Comparison of ENCODE assay signal across 12 mouse cellular contexts in the genomic region with DNA sequence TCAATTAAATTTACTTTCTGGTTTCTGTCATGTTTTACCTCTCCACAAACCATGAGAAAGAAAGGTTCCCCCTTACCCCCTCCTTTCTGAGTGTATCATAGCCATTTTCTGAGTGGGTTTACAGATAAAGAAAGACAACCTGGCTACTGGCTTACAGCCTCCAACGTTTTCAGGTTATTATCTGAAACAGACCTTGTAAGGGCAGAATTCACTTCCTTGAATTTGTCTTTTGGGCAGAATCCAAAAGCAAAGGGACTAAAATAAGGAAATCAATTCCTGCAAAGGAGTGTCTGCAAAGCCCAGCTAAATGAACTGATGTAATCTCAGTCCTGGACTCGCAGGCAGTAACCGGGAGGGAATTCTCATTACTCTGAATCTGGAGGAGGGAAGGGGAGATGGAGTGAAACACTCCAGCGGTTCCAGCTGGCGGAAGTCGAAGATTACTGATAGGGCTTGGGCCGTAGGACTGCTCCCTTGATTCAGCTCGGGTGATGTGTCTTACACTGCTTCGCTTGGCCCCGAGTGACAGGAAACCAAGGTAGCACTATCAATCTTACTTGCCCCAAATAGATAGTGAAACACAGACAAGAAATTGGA.
DNase-seq lines count a peak whose midpoint lies in the region; ATAC-seq and TF ChIP-seq lines count a peak whose summit lies in the region.
"Had no signal": no experiment of that assay in that cellular context is flagged by ENCODE, and none has a peak within 500 bp of the region (broad histone marks: within the 10 kb centered on the region; RNA-seq: fewer than 3 reads in every experiment).

No protein-coding gene starts in this region.

- H3K27ac ChIP-seq in kidney, adult 2 months (ENCODE audit: insufficient read depth, low read depth, low read length), result no peak overlapping the region
- H3K27ac ChIP-seq in heart, adult 2 months, result no peak overlapping the region
- H3K27ac ChIP-seq in hindbrain, embryonic 15.5 days (replicated peaks), result peak overlapping the region; percentile 57
- H3K27ac ChIP-seq in forebrain, embryonic 15.5 days (replicated peaks), result no peak overlapping the region
- H3K27ac ChIP-seq: liver, embryonic 14.5 days had no signal

- 15% methylated on average over 10 of the region's 10 CpGs for WGBS in kidney, adult 2 months
- WGBS in heart, adult 2 months, result 26% methylated on average over 10 of the region's 10 CpGs
- 54% methylated on average over 10 of the region's 10 CpGs for WGBS in hindbrain, embryonic 15.5 days
- WGBS in forebrain, embryonic 15.5 days, result 81% methylated on average over 10 of the region's 10 CpGs

- no peak overlapping the region for H3K9ac ChIP-seq in heart, adult 2 months (ENCODE audit: low read depth, low read length)
- H3K9ac ChIP-seq in hindbrain, embryonic 15.5 days, result no peak overlapping the region
- H3K9ac ChIP-seq in forebrain, embryonic 15.5 days (replicated peaks), result no peak overlapping the region
- H3K9ac ChIP-seq: liver, embryonic 14.5 days had no signal

- DNase-seq in kidney, postnatal 14 days, result peak; percentile 2
- DNase-seq in kidney, adult 2 months, result no peak
- peak; percentile 36 for DNase-seq in brain, embryonic 14.5 days (ENCODE audit: low read depth)
- peak; percentile 41 to 53 for DNase-seq in heart, adult 2 months
- no peak for DNase-seq in cerebellum, adult 18-20 months
- no peak for DNase-seq in right cerebral cortex, postnatal 36 days (ENCODE audit: low spot score in 2 of 2)

- TF ChIP-seq CTCF in kidney, adult 2 months (conservative IDR thresholded peaks at IDR 0.05; ENCODE audit: insufficient read depth, insufficient read length, low read depth, low read length), result no peak
- TF ChIP-seq CTCF in brain, embryonic 14.5 days (IDR thresholded peaks at IDR 0.05; ENCODE audit: borderline replicate concordance, extremely low read depth, insufficient read depth, insufficient read length), result no peak
- no peak for TF ChIP-seq CTCF in heart, adult 2 months (IDR thresholded peaks at IDR 0.05)

- peak; percentile 56 for ATAC-seq in hindbrain, embryonic 15.5 days (ENCODE audit: low FRiP score, low read depth)
- no peak for ATAC-seq in forebrain, embryonic 15.5 days (replicated peaks)

- H3K4me1 ChIP-seq in kidney, adult 2 months (ENCODE audit: control insufficient read depth, insufficient read depth, low read length), result no peaks in the 10 kb centered on the region
- H3K4me1 ChIP-seq in heart, adult 2 months (ENCODE audit: control insufficient read depth, insufficient read depth, low read length), result no peaks in the 10 kb centered on the region; the same call in 1 of the 2 replicates
- no peaks in the 10 kb centered on the region for H3K4me1 ChIP-seq in hindbrain, embryonic 15.5 days (replicated peaks)
- no peaks in the 10 kb centered on the region for H3K4me1 ChIP-seq in forebrain, embryonic 15.5 days

- intact Hi-C loops in heart, adult 2 months (cut with DNase I), result no loop called here

- H3K79me2 ChIP-seq in heart, adult 2 months (replicated peaks; ENCODE audit: control insufficient read depth, insufficient read depth, low read length), result no peaks in the 10 kb centered on the region

- no peaks in the 10 kb centered on the region for H3K27me3 ChIP-seq in kidney, adult 2 months (replicated peaks; ENCODE audit: control insufficient read depth, insufficient read depth, low read length)
- H3K27me3 ChIP-seq in heart, adult 2 months (ENCODE audit: control insufficient read depth, insufficient read depth, low read length), result no peaks in the 10 kb centered on the region
- no peaks in the 10 kb centered on the region for H3K27me3 ChIP-seq in hindbrain, embryonic 15.5 days
- no peaks in the 10 kb centered on the region for H3K27me3 ChIP-seq in forebrain, embryonic 15.5 days

- H3K9me3 ChIP-seq in hindbrain, embryonic 15.5 days, result no peaks in the 10 kb centered on the region
- no peaks in the 10 kb centered on the region for H3K9me3 ChIP-seq in forebrain, embryonic 15.5 days

- no peak for TF ChIP-seq EP300 in heart, adult 2 months (IDR thresholded peaks at IDR 0.05; ENCODE audit: insufficient read depth, low read depth, low read length)

- H3K36me3 ChIP-seq in kidney, adult 2 months (ENCODE audit: control insufficient read depth, insufficient read depth, low read length), result no peaks in the 10 kb centered on the region
- no peaks in the 10 kb centered on the region for H3K36me3 ChIP-seq in heart, adult 2 months (ENCODE audit: control insufficient read depth, insufficient read depth, low read length)
- no peaks in the 10 kb centered on the region for H3K36me3 ChIP-seq in hindbrain, embryonic 15.5 days
- no peaks in the 10 kb centered on the region for H3K36me3 ChIP-seq in forebrain, embryonic 15.5 days
- H3K36me3 ChIP-seq: G1E had no signal

- H3K4me3 ChIP-seq in kidney, adult 2 months (ENCODE audit: insufficient read depth, low read depth, low read length), result no peak overlapping the region
- no peak overlapping the region for H3K4me3 ChIP-seq in heart, adult 2 months
- no peak overlapping the region for H3K4me3 ChIP-seq in hindbrain, embryonic 15.5 days
- no peak overlapping the region for H3K4me3 ChIP-seq in forebrain, embryonic 15.5 days
- H3K4me3 ChIP-seq: erythroblast, embryonic 14.5 days; myocyte had no signal

- H3K4me2 ChIP-seq in hindbrain, embryonic 15.5 days, result no peak overlapping the region
- no peak overlapping the region for H3K4me2 ChIP-seq in forebrain, embryonic 15.5 days (replicated peaks)

- no peak for TF ChIP-seq POLR2A in kidney, adult 2 months (IDR thresholded peaks at IDR 0.05; ENCODE audit: low read depth, low read length)
- no peak for TF ChIP-seq POLR2A in brain, embryonic 14.5 days (IDR thresholded peaks at IDR 0.05; ENCODE audit: borderline replicate concordance, extremely low read depth, insufficient read depth, insufficient read length, poor library complexity, severe bottlenecking)
- TF ChIP-seq POLR2A in heart, adult 2 months (IDR thresholded peaks at IDR 0.05; ENCODE audit: insufficient read depth, low read depth, low read length), result no peak

Comparison
In these comparisons a context has a peak if more than half of its experiments do, and no peak if none do; other contexts are left out.
1. DNase-seq: peak in kidney, postnatal 14 days (single experiment), brain, embryonic 14.5 days (single experiment) and heart, adult 2 months (2 of 2); none in kidney, adult 2 months (single experiment), cerebellum, adult 18-20 months (0 of 2) and right cerebral cortex, postnatal 36 days (0 of 2).